Mouse (Mus musculus): ENCODE data around the gene Zfp94. TPM values are rescaled to one million over a fixed set of nuclear protein-coding genes. Genes with fewer than 3 reads are reported as not detected.

Gene Zfp94
- polyA plus RNA-seq, 1 experiment = 4.4 TPM

GRCm38 (mm10) chr7:24346444-24346843 lies 30.0 kb upstream of the Zfp94 start:
- Histone ChIP-seq H3K4me3 (ENCODE audit: insufficient read depth, low read length) (no peak overlapping the region), H3K27ac (ENCODE audit: insufficient read depth, low read length) (no peak overlapping the region), H3K4me1 (ENCODE audit: control insufficient read depth, insufficient read depth, low read length) (no peaks in the 10 kb centered on the region)
- TF ChIP-seq CTCF (IDR thresholded peaks at IDR 0.05; ENCODE audit: borderline replicate concordance, insufficient read depth, low read length) = no peak
- no peak for TF ChIP-seq POLR2A (IDR thresholded peaks at IDR 0.05; ENCODE audit: low read depth, low read length)

GRCm38 (mm10) chr7:24343701-24344272 lies 27.3 kb upstream of the Zfp94 start:
- Histone ChIP-seq H3K27ac (ENCODE audit: insufficient read depth, low read length) (no peak overlapping the region), H3K4me1 (ENCODE audit: control insufficient read depth, insufficient read depth, low read length) (no peaks in the 10 kb centered on the region), H3K4me3 (ENCODE audit: insufficient read depth, low read length) (no peak overlapping the region)
- TF ChIP-seq CTCF (IDR thresholded peaks at IDR 0.05; ENCODE audit: borderline replicate concordance, insufficient read depth, low read length) (no peak), POLR2A (IDR thresholded peaks at IDR 0.05; ENCODE audit: low read depth, low read length) (no peak)

- Histone ChIP-seq H3K27ac (ENCODE audit: insufficient read depth, low read length) (no peak overlapping the region), H3K4me1 (ENCODE audit: control insufficient read depth, insufficient read depth, low read length) (no peaks in the 10 kb centered on the region), H3K4me3 (ENCODE audit: insufficient read depth, low read length) (no peak overlapping the region)
- TF ChIP-seq CTCF (IDR thresholded peaks at IDR 0.05; ENCODE audit: borderline replicate concordance, insufficient read depth, low read length) = no peak
- no peak for TF ChIP-seq POLR2A (IDR thresholded peaks at IDR 0.05; ENCODE audit: low read depth, low read length)
Observed at GRCm38 (mm10) chr7:24338241-24338640, 21.8 kb upstream of the Zfp94 start.

- Histone ChIP-seq H3K4me1 (ENCODE audit: control insufficient read depth, insufficient read depth, low read length) (no peaks in the 10 kb centered on the region), H3K4me3 (ENCODE audit: insufficient read depth, low read length) (no peak overlapping the region), H3K27ac (ENCODE audit: insufficient read depth, low read length) (no peak overlapping the region)
- TF ChIP-seq CTCF (IDR thresholded peaks at IDR 0.05; ENCODE audit: borderline replicate concordance, insufficient read depth, low read length) (no peak), POLR2A (IDR thresholded peaks at IDR 0.05; ENCODE audit: low read depth, low read length) (no peak)
Observed at GRCm38 (mm10) chr7:24335699-24336309, 19.3 kb upstream of the Zfp94 start.

GRCm38 (mm10) chr7:24333304-24333986 lies 17.0 kb upstream of the Zfp94 start, which contains the start of gene Tescl:
TSS of gene Tescl (minus strand) at chr7:24333936.
- H3K4me1 ChIP-seq (ENCODE audit: control insufficient read depth, insufficient read depth, low read length) = no peaks in the 10 kb centered on the region
- no peak within 1 kb of the TSS for H3K4me3 ChIP-seq (ENCODE audit: insufficient read depth, low read length)
- no peak within 1 kb of the TSS for H3K27ac ChIP-seq (ENCODE audit: insufficient read depth, low read length)
- TF ChIP-seq CTCF (IDR thresholded peaks at IDR 0.05; ENCODE audit: borderline replicate concordance, insufficient read depth, low read length) (no peak), POLR2A (IDR thresholded peaks at IDR 0.05; ENCODE audit: low read depth, low read length) (no peak)

GRCm38 (mm10) chr7:24327281-24327975 lies 11.0 kb upstream of the Zfp94 start:
- TF ChIP-seq CTCF (IDR thresholded peaks at IDR 0.05; ENCODE audit: borderline replicate concordance, insufficient read depth, low read length) = no peak
- TF ChIP-seq POLR2A (IDR thresholded peaks at IDR 0.05; ENCODE audit: low read depth, low read length) = no peak
- H3K4me1 ChIP-seq (ENCODE audit: control insufficient read depth, insufficient read depth, low read length) = no peaks in the 10 kb centered on the region
- H3K4me3 ChIP-seq (ENCODE audit: insufficient read depth, low read length) = no peak overlapping the region
- H3K27ac ChIP-seq (ENCODE audit: insufficient read depth, low read length) = no peak overlapping the region

- no peak for TF ChIP-seq CTCF (IDR thresholded peaks at IDR 0.05; ENCODE audit: borderline replicate concordance, insufficient read depth, low read length)
- TF ChIP-seq POLR2A (IDR thresholded peaks at IDR 0.05; ENCODE audit: low read depth, low read length) = no peak
- H3K4me1 ChIP-seq (ENCODE audit: control insufficient read depth, insufficient read depth, low read length) = no peaks in the 10 kb centered on the region
- H3K4me3 ChIP-seq (ENCODE audit: insufficient read depth, low read length) = no peak overlapping the region
- H3K27ac ChIP-seq (ENCODE audit: insufficient read depth, low read length) = no peak overlapping the region
Observed at GRCm38 (mm10) chr7:24326273-24327135, 10.0 kb upstream of the Zfp94 start.

GRCm38 (mm10) chr7:24325675-24326128 lies 9.2 kb upstream of the Zfp94 start:
- TF ChIP-seq POLR2A (IDR thresholded peaks at IDR 0.05; ENCODE audit: low read depth, low read length) = no peak
- TF ChIP-seq CTCF (IDR thresholded peaks at IDR 0.05; ENCODE audit: borderline replicate concordance, insufficient read depth, low read length) = no peak
- Histone ChIP-seq H3K27ac (ENCODE audit: insufficient read depth, low read length) (no peak overlapping the region), H3K4me1 (ENCODE audit: control insufficient read depth, insufficient read depth, low read length) (no peaks in the 10 kb centered on the region), H3K4me3 (ENCODE audit: insufficient read depth, low read length) (peak overlapping the region; percentile 2; the same call in 1 of the 2 replicates)

GRCm38 (mm10) chr7:24325197-24325596 lies 8.7 kb upstream of the Zfp94 start:
- no peak overlapping the region for H3K4me3 ChIP-seq (ENCODE audit: insufficient read depth, low read length)

More at GRCm38 (mm10) chr7:24325197-24325596, 8.7 kb upstream of the Zfp94 start:
- no peaks in the 10 kb centered on the region for H3K4me1 ChIP-seq (ENCODE audit: control insufficient read depth, insufficient read depth, low read length)
- H3K27ac ChIP-seq (ENCODE audit: insufficient read depth, low read length) = no peak overlapping the region
- TF ChIP-seq POLR2A (IDR thresholded peaks at IDR 0.05; ENCODE audit: low read depth, low read length) (no peak), CTCF (IDR thresholded peaks at IDR 0.05; ENCODE audit: borderline replicate concordance, insufficient read depth, low read length) (no peak)

Data from embryonic fibroblast, embryonic 13.5 days (primary cell).